Mouse (Mus musculus) limb, embryonic 14.5 days (tissue): ENCODE data around the gene Pde3a. TPM values are rescaled to one million over a fixed set of nuclear protein-coding genes. Genes with fewer than 3 reads are reported as not detected.

ENCODE experiments used
- ATAC-seq: fragments of 200-750 bp; cut with Nextera tagmentation; 2 replicates; pipeline ENCODE4 v1.8.0; 2017; ENCODE audit warnings: low read depth, moderate number of reproducible peaks, moderate TSS enrichment; ENCODE audit not compliant: low FRiP score
- DNase-seq: peaks from one replicate; pipeline ENCODE4 v3.0.0-alpha.2; 2015; ENCODE audit warnings: low spot score
- H3K27ac ChIP-seq: fragments of 300-500 bp; sonication (generic); replicated peaks from 2 replicates; pipeline ENCODE4 v1.5.1; 2014; ENCODE audit warnings: low read depth, mild to moderate bottlenecking, low read length, moderate library complexity, mixed read lengths
- H3K27me3 ChIP-seq: fragments of 300-500 bp; sonication (generic); 2 replicates; pipeline ENCODE4 v1.6.1; 2014; ENCODE audit warnings: low read length, mixed read lengths; ENCODE audit not compliant: control insufficient read depth, insufficient read depth
- H3K36me3 ChIP-seq: fragments of 300-500 bp; sonication (generic); 2 replicates; pipeline ENCODE4 v1.6.1; 2014; ENCODE audit warnings: mild to moderate bottlenecking, low read length, moderate library complexity, mixed read lengths; ENCODE audit not compliant: control insufficient read depth, insufficient read depth
- H3K4me1 ChIP-seq: fragments of 300-500 bp; sonication (generic); 2 replicates; pipeline ENCODE4 v1.6.1; 2014; ENCODE audit warnings: antibody characterized with exemption, low read length, mixed read lengths; ENCODE audit not compliant: control insufficient read depth, insufficient read depth
- H3K4me2 ChIP-seq: fragments of 300-500 bp; sonication (generic); replicated peaks from 2 replicates; pipeline ENCODE4 v1.6.1; 2014; ENCODE audit warnings: low read depth, mild to moderate bottlenecking, low read length, moderate library complexity; ENCODE audit not compliant: severe bottlenecking
- H3K4me3 ChIP-seq: fragments of 300-500 bp; sonication (generic); replicated peaks from 2 replicates; pipeline ENCODE4 v1.5.1; 2014; ENCODE audit warnings: low read length
- H3K9ac ChIP-seq: fragments of 300-500 bp; sonication (generic); 2 replicates; pipeline ENCODE4 v1.6.1; 2014; ENCODE audit warnings: mild to moderate bottlenecking, low read depth, low read length, moderate library complexity; ENCODE audit not compliant: severe bottlenecking
- H3K9me3 ChIP-seq: fragments of 300-500 bp; sonication (generic); 2 replicates; pipeline ENCODE4 v1.6.1; 2016; ENCODE audit warnings: low read length; ENCODE audit not compliant: control insufficient read depth
- POLR2A ChIP-seq: fragments of 200-500 bp; IDR thresholded peaks from 2 replicates; pipeline ENCODE4 v1.8.0; 2012; ENCODE audit warnings: inconsistent platforms, mild to moderate bottlenecking, moderate library complexity, borderline replicate concordance; ENCODE audit not compliant: insufficient read depth, insufficient read length; ENCODE audit errors: extremely low read depth
- WGBS: fragments of 180-500 bp; shearing (Covaris S2); extraction: QIAGEN DNeasy Blood & Tissue Kit; methylation state at CpG from one replicate; pipeline ENCODE4 v1.1.7; 2014; 5-methylcytosine and 5-hydroxymethylcytosine counted together
- polyA plus RNA-seq, 2 experiments: library from polyadenylated mRNA; depleted of rRNA in 1 of 2; stranded (reverse) in 1 of 2; unstranded in 1 of 2; fragments of >200 nt; fragmentation: Nextera tagmentation in 1 of 2; extraction: Ambion mirVana in 1 of 2; gene quantifications; 2 replicates each; pipeline versions ENCODE4 v1.2.1 to v1.2.3; 2012 to 2014

Gene Pde3a
- polyA plus RNA-seq, 2 experiments = 4.6 to 5.2 TPM

DNA sequence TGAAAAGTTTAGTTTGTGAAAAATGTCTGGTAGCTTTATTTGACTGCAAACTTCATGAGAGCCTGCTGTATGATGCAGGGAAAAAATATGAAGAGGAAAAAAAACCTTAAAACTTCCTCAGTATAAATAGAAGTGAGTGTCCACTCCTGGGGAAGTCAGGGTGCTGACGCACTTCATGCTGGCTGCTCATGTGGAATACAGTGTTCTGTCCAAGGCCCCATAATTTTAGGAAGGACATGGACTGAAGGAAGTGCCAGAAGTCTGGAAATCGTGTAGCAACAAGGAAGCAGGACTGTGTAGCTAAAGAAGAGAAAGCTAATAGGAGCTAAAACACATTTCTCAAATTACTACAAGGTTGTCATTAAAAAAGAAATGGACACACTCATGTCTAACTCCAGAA, 59.4 kb downstream of the Pde3a start:
- no peak overlapping the region for H3K4me3 ChIP-seq
- ATAC-seq = no peak
- no peak for TF ChIP-seq POLR2A
- no peak overlapping the region for H3K27ac ChIP-seq
- DNase-seq = no peak
- 0 out of 2 replicates have a peak, but pooled peaks cover 7% of the 10 kb centered on the region for H3K4me1 ChIP-seq
- H3K36me3 ChIP-seq = no peaks in the 10 kb centered on the region
- no peaks in the 10 kb centered on the region for H3K9me3 ChIP-seq
- 51% methylated on average over 2 of the region's 2 CpGs for WGBS
- no peak overlapping the region for H3K4me2 ChIP-seq
- no peak overlapping the region for H3K9ac ChIP-seq
- H3K27me3 ChIP-seq = no peaks in the 10 kb centered on the region

DNA sequence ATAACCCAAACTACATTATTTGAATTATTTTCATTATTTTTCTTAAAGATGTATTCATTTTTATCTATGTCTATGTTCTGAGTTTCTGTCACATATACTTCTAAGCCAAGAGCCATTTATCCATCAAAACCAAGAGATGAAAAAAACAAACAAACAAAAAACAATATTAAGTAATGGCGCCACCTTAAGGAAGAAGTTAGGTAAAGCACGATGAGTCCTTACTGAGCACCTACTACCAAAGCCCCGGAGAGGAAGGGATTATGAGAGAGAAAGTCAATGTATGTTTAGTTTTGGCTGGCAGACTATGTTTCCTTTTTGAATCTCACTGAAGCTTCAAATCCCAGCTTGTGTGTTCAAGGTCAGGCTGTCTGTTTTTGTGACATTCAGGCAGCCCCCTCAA, 60.8 kb downstream of the Pde3a start:
- no peak overlapping the region for H3K9ac ChIP-seq
- H3K4me3 ChIP-seq = no peak overlapping the region
- no peaks in the 10 kb centered on the region for H3K9me3 ChIP-seq
- 46% methylated on average over 3 of the region's 3 CpGs for WGBS
- H3K36me3 ChIP-seq = no peaks in the 10 kb centered on the region
- H3K4me1 ChIP-seq = 0 out of 2 replicates have a peak, but pooled peaks cover 7% of the 10 kb centered on the region
- DNase-seq (no peak), ATAC-seq (no peak)
- H3K4me2 ChIP-seq = no peak overlapping the region
- TF ChIP-seq POLR2A = no peak
- no peak overlapping the region for H3K27ac ChIP-seq
- H3K27me3 ChIP-seq = no peaks in the 10 kb centered on the region

DNA sequence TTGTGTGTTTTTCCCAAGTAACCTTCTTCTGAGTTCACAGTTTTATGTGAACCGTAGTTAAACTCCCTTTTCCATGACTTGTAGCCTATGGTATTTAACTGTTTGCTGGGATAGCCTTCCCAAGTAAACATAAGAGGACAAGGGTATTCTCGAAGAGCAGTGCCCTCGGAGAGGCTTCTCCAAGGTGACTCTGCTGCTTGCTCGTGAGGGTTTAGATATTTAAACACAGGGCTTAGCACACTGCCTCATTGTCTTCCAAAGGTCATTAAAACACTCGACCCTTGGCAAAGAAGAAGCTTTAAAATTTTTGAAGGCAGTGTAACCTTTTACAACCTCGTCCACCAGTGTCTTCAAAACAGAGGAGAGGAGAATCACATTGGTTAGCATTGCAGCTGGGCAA, 61.3 kb downstream of the Pde3a start:
- Histone ChIP-seq H3K4me1 (0 out of 2 replicates have a peak, but pooled peaks cover 7% of the 10 kb centered on the region), H3K27me3 (no peaks in the 10 kb centered on the region), H3K36me3 (no peaks in the 10 kb centered on the region), H3K9me3 (no peaks in the 10 kb centered on the region), H3K9ac (no peak overlapping the region), H3K27ac (no peak overlapping the region), H3K4me2 (no peak overlapping the region), H3K4me3 (no peak overlapping the region)
- DNase-seq (no peak), ATAC-seq (0 out of 2 replicates have a peak, but pooled peaks have one; percentile 25)
- no peak for TF ChIP-seq POLR2A
- 39% methylated on average over 6 of the region's 6 CpGs for WGBS

DNA sequence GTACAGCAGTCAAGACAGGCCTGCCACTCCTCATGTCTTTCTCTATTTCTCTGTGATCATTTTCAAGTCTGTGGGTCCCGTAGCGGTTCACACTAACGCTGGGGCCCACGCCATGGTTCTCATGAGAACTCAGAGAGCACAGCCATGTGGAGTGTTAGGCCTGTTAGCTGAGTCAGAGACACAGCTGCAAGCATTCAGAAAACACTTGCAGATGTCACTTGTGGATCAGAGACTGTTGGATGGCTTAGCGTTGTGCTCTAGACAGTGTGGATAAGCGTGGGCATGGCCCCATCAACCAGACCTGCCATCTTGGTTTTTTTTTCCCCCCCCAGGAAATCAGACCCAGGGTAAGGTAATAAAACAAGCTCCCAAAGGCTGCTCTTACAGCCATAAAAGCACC, 62.5 kb downstream of the Pde3a start:
- Histone ChIP-seq H3K4me1 (0 out of 2 replicates have a peak, but pooled peaks cover 7% of the 10 kb centered on the region), H3K36me3 (no peaks in the 10 kb centered on the region), H3K9ac (no peak overlapping the region), H3K9me3 (no peaks in the 10 kb centered on the region), H3K27ac (no peak overlapping the region), H3K4me2 (no peak overlapping the region), H3K4me3 (no peak overlapping the region), H3K27me3 (no peaks in the 10 kb centered on the region)
- WGBS = 62% methylated on average over 6 of the region's 6 CpGs
- ATAC-seq (no peak), DNase-seq (no peak)
- TF ChIP-seq POLR2A = no peak

DNA sequence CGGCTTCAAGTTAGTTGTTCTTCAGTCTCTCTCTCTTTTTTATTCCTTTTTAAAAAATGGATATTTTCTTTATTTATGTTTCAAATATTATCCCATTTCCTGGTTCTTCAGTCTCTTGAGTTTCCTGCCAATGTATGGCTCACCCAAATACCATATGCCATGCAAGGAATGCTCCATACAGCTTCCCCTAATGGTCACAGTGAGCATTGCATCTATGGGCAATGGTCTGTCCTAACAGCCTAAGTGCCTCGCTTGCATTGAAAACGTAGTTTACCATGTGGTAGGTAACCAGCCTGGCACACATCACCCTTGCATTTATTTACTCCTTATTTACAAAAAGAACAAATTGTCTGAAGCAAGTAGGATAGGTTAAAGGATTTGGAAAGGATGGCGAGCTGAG, 64.0 kb downstream of the Pde3a start:
- Histone ChIP-seq H3K4me3 (no peak overlapping the region), H3K36me3 (no peaks in the 10 kb centered on the region), H3K4me2 (no peak overlapping the region), H3K9ac (no peak overlapping the region), H3K4me1 (0 out of 2 replicates have a peak, but pooled peaks cover 7% of the 10 kb centered on the region), H3K27ac (no peak overlapping the region), H3K27me3 (no peaks in the 10 kb centered on the region), H3K9me3 (no peaks in the 10 kb centered on the region)
- no peak for TF ChIP-seq POLR2A
- no peak for ATAC-seq
- DNase-seq = no peak
- 90% methylated on average over 4 of the region's 4 CpGs for WGBS

DNA sequence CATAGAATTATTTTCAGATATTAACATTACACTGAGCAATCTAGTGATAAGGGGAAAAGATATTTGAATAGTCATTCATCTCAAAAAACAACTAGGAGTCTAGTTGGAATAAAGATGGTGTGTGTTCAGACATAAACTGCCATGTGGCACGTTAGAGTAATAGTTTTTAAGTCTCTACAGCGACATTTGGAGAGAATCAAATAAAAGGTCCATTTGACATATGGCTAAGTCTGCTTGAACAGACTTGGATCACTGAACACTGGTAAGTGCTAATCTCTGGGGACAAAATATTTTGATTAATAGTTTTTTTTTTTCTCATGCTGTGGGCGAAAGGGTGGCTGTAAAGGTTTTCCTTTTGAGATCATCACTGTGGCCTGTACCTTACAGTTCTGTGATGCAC, 69.4 kb downstream of the Pde3a start:
- no peaks in the 10 kb centered on the region for H3K36me3 ChIP-seq
- no peaks in the 10 kb centered on the region for H3K27me3 ChIP-seq
- DNase-seq (no peak), ATAC-seq (no peak)
- 36% methylated on average over 3 of the region's 3 CpGs for WGBS
- no peaks in the 10 kb centered on the region for H3K9me3 ChIP-seq
- no peaks in the 10 kb centered on the region for H3K4me1 ChIP-seq
- no peak for TF ChIP-seq POLR2A
- H3K4me3 ChIP-seq = no peak overlapping the region
- no peak overlapping the region for H3K9ac ChIP-seq
- H3K27ac ChIP-seq = no peak overlapping the region
- no peak overlapping the region for H3K4me2 ChIP-seq
